Mouse (Mus musculus): ENCODE data around the gene Gm6812.
"Not testable (repeated sequence)": the region's sequence is repeated elsewhere in the genome, so short reads cannot be mapped to it uniquely, and the experiment has no call there.

Gene Gm6812

GRCm38 (mm10) chrX:68892953-68893352 is at the start of gene Gm6812:
Gene Gm6812, minus strand, starts transcription at chrX:68893053.
- not testable (repeated sequence) for DNase-seq (ENCODE audit: low spot score)

- DNase-seq (ENCODE audit: low spot score): no peak
Measured at GRCm38 (mm10) chrX:68865145-68865544, 27.7 kb downstream of the Gm6812 start.
